Mouse (Mus musculus): Measurements from ENCODE around the gene Rsrc1. TPM values are rescaled to one million over a fixed set of nuclear protein-coding genes. Genes with fewer than 3 reads are reported as not detected.
A peak's percentile ranks its signal among the peaks of the same experiment; 100 is the strongest.

Gene Rsrc1
- total and polyA plus RNA-seq, 2 experiments from 2014 or later, result 13.1 to 15.0 TPM

- no peak for ATAC-seq (ENCODE audit: insufficient read depth, low read depth)
- H3K27me3 ChIP-seq (ENCODE audit: control insufficient read depth, insufficient read depth, low read length), result peaks cover 95% of the 10 kb centered on the region
- no peak for DNase-seq (ENCODE audit: low spot score)
Observed at GRCm38 (mm10) chr3:66976889-66977615, 4.1 kb upstream of the Rsrc1 start.

GRCm38 (mm10) chr3:66977811-66978456 lies 3.3 kb upstream of the Rsrc1 start:
- Histone ChIP-seq H3K27me3 (ENCODE audit: control insufficient read depth, insufficient read depth, low read length) (peaks cover 97% of the 10 kb centered on the region), H3K9me3 (replicated peaks; ENCODE audit: control insufficient read depth, low read length) (no peaks in the 10 kb centered on the region), H3K4me2 (ENCODE audit: low read depth, low read length) (no peak overlapping the region), H3K4me3 (ENCODE audit: low read depth, low read length) (no peak overlapping the region), H3K27ac (ENCODE audit: low read depth) (no peak overlapping the region), H3K36me3 (replicated peaks; ENCODE audit: control insufficient read depth, insufficient read depth, low read length) (no peaks in the 10 kb centered on the region), H3K9ac (replicated peaks; ENCODE audit: low read depth, low read length) (no peak overlapping the region), H3K4me1 (ENCODE audit: control insufficient read depth, insufficient read depth) (peaks cover 17% of the 10 kb centered on the region; the same call in 1 of the 2 replicates)
- no peak for ATAC-seq (ENCODE audit: insufficient read depth, low read depth)
- DNase-seq (ENCODE audit: low spot score), result no peak
- WGBS, result 9% methylated on average over 25 of the region's 25 CpGs
- TF ChIP-seq CTCF (IDR thresholded peaks at IDR 0.05; ENCODE audit: low read depth), result no peak
- no peak for TF ChIP-seq EP300 (IDR thresholded peaks at IDR 0.05; ENCODE audit: low read depth)

More at GRCm38 (mm10) chr3:66976889-66977615, 4.1 kb upstream of the Rsrc1 start:
- TF ChIP-seq CTCF (IDR thresholded peaks at IDR 0.05; ENCODE audit: low read depth) (no peak), EP300 (IDR thresholded peaks at IDR 0.05; ENCODE audit: low read depth) (no peak)
- Histone ChIP-seq H3K27ac (ENCODE audit: low read depth) (no peak overlapping the region), H3K4me2 (ENCODE audit: low read depth, low read length) (no peak overlapping the region), H3K9ac (replicated peaks; ENCODE audit: low read depth, low read length) (no peak overlapping the region), H3K9me3 (replicated peaks; ENCODE audit: control insufficient read depth, low read length) (no peaks in the 10 kb centered on the region), H3K36me3 (replicated peaks; ENCODE audit: control insufficient read depth, insufficient read depth, low read length) (no peaks in the 10 kb centered on the region), H3K4me1 (ENCODE audit: control insufficient read depth, insufficient read depth) (peaks cover 17% of the 10 kb centered on the region; the same call in 1 of the 2 replicates), H3K4me3 (ENCODE audit: low read depth, low read length) (no peak overlapping the region)
- 16% methylated on average over 13 of the region's 13 CpGs for WGBS

DNA sequence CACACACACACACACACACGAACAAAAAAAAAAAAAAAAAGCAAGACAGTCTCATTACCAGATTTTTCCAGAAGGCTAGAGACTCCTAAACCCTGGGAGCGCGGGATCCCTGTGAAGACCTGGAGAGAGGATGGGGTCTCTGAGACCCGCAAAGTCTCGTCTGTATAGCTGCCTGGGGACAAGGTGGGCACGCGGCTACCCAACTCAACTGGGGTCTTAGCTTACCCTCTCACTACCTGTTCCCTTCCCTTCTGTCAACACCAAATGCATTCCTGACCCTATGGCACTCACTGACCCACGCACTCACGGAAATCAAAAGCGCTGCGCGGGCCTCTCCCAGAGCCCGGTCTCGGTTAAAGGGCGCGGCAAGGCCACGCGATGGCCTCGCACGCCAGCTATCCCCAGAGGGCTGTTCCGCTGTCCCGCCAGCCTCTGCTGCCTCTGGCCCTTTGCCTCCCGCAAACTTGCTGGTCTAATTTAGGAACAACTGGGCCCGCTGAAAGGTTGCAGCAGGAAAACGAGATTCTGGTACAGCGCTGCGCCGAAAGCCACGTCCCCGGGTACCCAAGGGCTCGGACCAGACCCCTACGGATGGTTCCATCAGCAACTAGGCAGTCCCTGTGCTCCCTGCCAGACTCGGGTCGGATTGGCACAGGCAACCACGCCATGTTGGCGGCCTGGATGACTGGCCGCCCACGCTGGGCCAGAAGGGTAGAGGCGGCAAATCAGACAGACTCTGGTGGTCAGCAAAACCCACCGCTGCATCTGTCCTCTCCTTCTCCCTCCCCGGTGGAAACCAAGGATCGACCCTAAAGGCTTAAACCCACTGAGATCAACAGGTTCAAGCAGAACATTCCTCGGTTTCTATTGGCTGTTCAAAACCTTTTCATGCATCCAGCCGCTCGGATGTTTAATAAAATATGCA lies 2.5 kb upstream of the Rsrc1 start:
- Histone ChIP-seq H3K4me1 (ENCODE audit: control insufficient read depth, insufficient read depth) (peaks cover 13% of the 10 kb centered on the region; the same call in 1 of the 2 replicates), H3K4me2 (ENCODE audit: low read depth, low read length) (peak overlapping the region; percentile 48), H3K9ac (replicated peaks; ENCODE audit: low read depth, low read length) (no peak overlapping the region), H3K27ac (ENCODE audit: low read depth) (no peak overlapping the region), H3K4me3 (ENCODE audit: low read depth, low read length) (peak overlapping the region; percentile 37), H3K36me3 (replicated peaks; ENCODE audit: control insufficient read depth, insufficient read depth, low read length) (no peaks in the 10 kb centered on the region), H3K9me3 (replicated peaks; ENCODE audit: control insufficient read depth, low read length) (no peaks in the 10 kb centered on the region), H3K27me3 (ENCODE audit: control insufficient read depth, insufficient read depth, low read length) (peaks cover 94% of the 10 kb centered on the region)
- TF ChIP-seq EP300 (IDR thresholded peaks at IDR 0.05; ENCODE audit: low read depth) (no peak), CTCF (IDR thresholded peaks at IDR 0.05; ENCODE audit: low read depth) (no peak)
- no peak for ATAC-seq (ENCODE audit: insufficient read depth, low read depth)
- WGBS, result 3% methylated on average over 45 of the region's 45 CpGs
- DNase-seq (ENCODE audit: low spot score), result no peak

DNA sequence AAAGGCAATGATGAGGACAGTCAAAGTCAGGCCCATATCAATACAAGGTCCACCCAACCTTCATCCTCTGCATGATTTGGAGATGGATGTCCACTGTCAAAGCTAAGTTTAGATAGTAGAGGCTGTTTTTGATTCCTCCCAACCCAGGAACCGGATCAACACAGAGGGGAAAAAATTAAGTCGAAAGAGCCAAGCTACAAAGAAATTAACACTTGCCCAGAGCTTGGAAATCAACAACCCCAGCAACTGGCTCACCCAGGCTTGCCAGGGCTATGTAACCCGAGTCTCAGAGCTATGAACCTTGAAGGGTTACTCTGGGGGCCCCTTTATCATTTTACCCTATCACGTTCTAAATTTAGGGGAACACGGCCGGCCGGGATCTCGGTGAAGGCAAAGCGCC lies 1.7 kb upstream of the Rsrc1 start:
- peak overlapping the region; percentile 37; the same call in 1 of the 2 replicates for H3K4me3 ChIP-seq (ENCODE audit: low read depth, low read length)

More for the DNA sequence above, 1.7 kb upstream of the Rsrc1 start:
- 8% methylated on average over 9 of the region's 9 CpGs for WGBS
- Histone ChIP-seq H3K36me3 (replicated peaks; ENCODE audit: control insufficient read depth, insufficient read depth, low read length) (no peaks in the 10 kb centered on the region), H3K4me1 (ENCODE audit: control insufficient read depth, insufficient read depth) (peaks cover 13% of the 10 kb centered on the region; the same call in 1 of the 2 replicates), H3K27me3 (ENCODE audit: control insufficient read depth, insufficient read depth, low read length) (peaks cover 94% of the 10 kb centered on the region), H3K27ac (ENCODE audit: low read depth) (no peak overlapping the region), H3K9me3 (replicated peaks; ENCODE audit: control insufficient read depth, low read length) (no peaks in the 10 kb centered on the region), H3K9ac (replicated peaks; ENCODE audit: low read depth, low read length) (no peak overlapping the region), H3K4me2 (ENCODE audit: low read depth, low read length) (no peak overlapping the region; the same call in 1 of the 2 replicates)
- ATAC-seq (ENCODE audit: insufficient read depth, low read depth) (no peak), DNase-seq (ENCODE audit: low spot score) (no peak)
- TF ChIP-seq EP300 (IDR thresholded peaks at IDR 0.05; ENCODE audit: low read depth) (no peak), CTCF (IDR thresholded peaks at IDR 0.05; ENCODE audit: low read depth) (no peak)

Data from heart, postnatal 0 days (tissue).